24 mouse cellular contexts compared by ENCODE assay signal in genomic region chr4:132427493-132427892, GRCm38 (mm10). TPM values are rescaled to one million over a fixed set of nuclear protein-coding genes. Genes with fewer than 3 reads are reported as not detected.
DNase-seq lines count a peak whose midpoint lies in the region; ATAC-seq and TF ChIP-seq lines count a peak whose summit lies in the region.
"Had no signal": no experiment of that assay in that cellular context is flagged by ENCODE, and none has a peak within 500 bp of the region (broad histone marks: within the 10 kb centered on the region; RNA-seq: fewer than 3 reads in every experiment).

No protein-coding gene starts in this region.

- no peaks in the 10 kb centered on the region for H3K9me3 ChIP-seq in heart, embryonic 11.5 days (replicated peaks; ENCODE audit: control insufficient read depth, low read length)
- H3K9me3 ChIP-seq in MEL (replicated peaks; ENCODE audit: insufficient read depth, low read length) = no peaks in the 10 kb centered on the region
- H3K9me3 ChIP-seq in liver, embryonic 16.5 days (replicated peaks; ENCODE audit: control insufficient read depth, low read length) = peaks cover 3% of the 10 kb centered on the region; the same call in 1 of the 2 replicates
- H3K9me3 ChIP-seq: embryonic facial prominence, embryonic 12.5 days; limb, embryonic 13.5 days; lung, embryonic 15.5 days; midbrain, embryonic 13.5 days; neural tube, embryonic 13.5 days had no signal

- 0 out of 2 replicates have a peak overlapping the region, but pooled peaks have one; percentile 52 for H3K27ac ChIP-seq in heart, embryonic 11.5 days (ENCODE audit: low read depth, low read length)
- H3K27ac ChIP-seq in MEL (ENCODE audit: control insufficient read depth, low read depth, low read length) = peak overlapping the region; percentile 59
- peak overlapping the region; percentile 90 for H3K27ac ChIP-seq in liver, embryonic 16.5 days (ENCODE audit: low read length)
- no peak overlapping the region for H3K27ac ChIP-seq in cerebellum, adult 2 months (ENCODE audit: insufficient read depth, low read length)
- H3K27ac ChIP-seq: embryonic facial prominence, embryonic 12.5 days; layer of hippocampus, adult 2 months; limb, embryonic 13.5 days; lung, embryonic 15.5 days; midbrain, embryonic 13.5 days; neural tube, embryonic 13.5 days had no signal

- ATAC-seq in heart, embryonic 11.5 days (replicated peaks; ENCODE audit: insufficient number of reproducible peaks, low FRiP score, low TSS enrichment) = no peak
- ATAC-seq in erythroid progenitor cell, adult 5-6 weeks (replicated peaks; ENCODE audit: low FRiP score, poor library complexity, severe bottlenecking) = peak; percentile 53
- ATAC-seq in liver, embryonic 16.5 days (ENCODE audit: low read depth) = peak; percentile 40
- ATAC-seq: activated CD4-positive, CD25-positive, alpha-beta regulatory T cell, adult 4 months; CD4-positive, CD25-positive, alpha-beta regulatory T cell, adult 4 months; forebrain, postnatal 0 days; midbrain, embryonic 13.5 days had no signal

- H3K27me3 ChIP-seq in heart, embryonic 11.5 days (ENCODE audit: control insufficient read depth, insufficient read depth, low read length) = no peaks in the 10 kb centered on the region
- no peaks in the 10 kb centered on the region for H3K27me3 ChIP-seq in MEL (ENCODE audit: control insufficient read depth in 1 of 2, insufficient read depth in 2 of 2, low read length in 2 of 2)
- peaks cover 2% of the 10 kb centered on the region; the same call in 1 of the 2 replicates for H3K27me3 ChIP-seq in liver, embryonic 16.5 days (ENCODE audit: control insufficient read depth, insufficient read depth, low read depth, low read length)
- no peaks in the 10 kb centered on the region for H3K27me3 ChIP-seq in cerebellum, adult 2 months (ENCODE audit: control insufficient read depth, insufficient read depth, low read length)
- H3K27me3 ChIP-seq: embryonic facial prominence, embryonic 12.5 days; limb, embryonic 13.5 days; lung, embryonic 15.5 days; midbrain, embryonic 13.5 days; neural tube, embryonic 13.5 days had no signal

- no peaks in the 10 kb centered on the region; the same call in 1 of the 2 replicates for H3K79me2 ChIP-seq in MEL (ENCODE audit: control insufficient read depth, insufficient read depth, low read length, poor library complexity)

- no peaks in the 10 kb centered on the region for H3K36me3 ChIP-seq in heart, embryonic 11.5 days (ENCODE audit: control insufficient read depth, insufficient read depth, low read length)
- H3K36me3 ChIP-seq in MEL (ENCODE audit: control insufficient read depth in 1 of 2, insufficient read depth in 2 of 2, low read length in 2 of 2) = peaks cover 0 to 30% of the 10 kb centered on the region in 2 experiments; a peak in 2 of 4 replicates
- no peaks in the 10 kb centered on the region for H3K36me3 ChIP-seq in liver, embryonic 16.5 days (ENCODE audit: control insufficient read depth, insufficient read depth)
- H3K36me3 ChIP-seq: embryonic facial prominence, embryonic 12.5 days; limb, embryonic 13.5 days; lung, embryonic 15.5 days; midbrain, embryonic 13.5 days; neural tube, embryonic 13.5 days had no signal

- TF ChIP-seq CTCF in MEL (IDR thresholded peaks at IDR 0.05 in 2 of 3, conservative IDR thresholded peaks at IDR 0.05 in 1 of 3; ENCODE audit: control insufficient read depth in 1 of 3, insufficient read depth in 1 of 3, low read depth in 2 of 3, low read length in 3 of 3, poor library complexity in 1 of 3, severe bottlenecking in 1 of 3) = no peak
- TF ChIP-seq CTCF in cerebellum, adult 2 months (IDR thresholded peaks at IDR 0.05; ENCODE audit: borderline replicate concordance, insufficient read depth, low read depth, low read length) = no peak

- WGBS in heart, embryonic 11.5 days (ENCODE audit: insufficient replicate concordance) = 71% methylated on average over 4 of the region's 4 CpGs
- WGBS in liver, embryonic 16.5 days (ENCODE audit: insufficient replicate concordance) = 52% methylated on average over 4 of the region's 4 CpGs
- WGBS in cerebellum, adult 2 months = 66% methylated on average over 4 of the region's 4 CpGs

- DNase-seq in heart, adult 11 months = no peak
- DNase-seq in MEL (ENCODE audit: low read depth, low spot score) = no peak
- DNase-seq in adrenal gland, postnatal 10 days = no peak
- DNase-seq in spleen, postnatal 36 days (ENCODE audit: low spot score in 2 of 2) = no peak
- DNase-seq in cerebellum, adult 2 months = no peak
- DNase-seq: cerebellum, adult 9-11 months; forebrain, postnatal 0 days; gastrocnemius, postnatal 36 days; kidney, adult 18-20 months; kidney, postnatal 10 days; layer of hippocampus, postnatal 36 days; right cerebral cortex, adult 18-20 months; thymus, postnatal 4 days had no signal

- no peak for TF ChIP-seq POLR2A in MEL (IDR thresholded peaks at IDR 0.05; ENCODE audit: control insufficient read depth in 1 of 2, insufficient read depth in 1 of 2, low read depth in 1 of 2, low read length in 2 of 2, poor library complexity in 1 of 2)
- no peak for TF ChIP-seq POLR2A in cerebellum, adult 2 months (IDR thresholded peaks at IDR 0.05; ENCODE audit: borderline replicate concordance, insufficient read depth, low read length)

- peaks cover 9% of the 10 kb centered on the region; the same call in 1 of the 2 replicates for H3K4me1 ChIP-seq in heart, embryonic 11.5 days (ENCODE audit: control insufficient read depth, insufficient read depth, low read length)
- H3K4me1 ChIP-seq in MEL (ENCODE audit: control insufficient read depth in 1 of 2, insufficient read depth in 2 of 2, low read length in 2 of 2) = peaks cover 10 to 36% of the 10 kb centered on the region in 2 experiments; a peak in 3 of 4 replicates
- H3K4me1 ChIP-seq in liver, embryonic 16.5 days (ENCODE audit: control insufficient read depth, low read depth, low read length) = peaks cover 42% of the 10 kb centered on the region
- no peaks in the 10 kb centered on the region for H3K4me1 ChIP-seq in cerebellum, adult 2 months (ENCODE audit: control insufficient read depth, insufficient read depth, low read length)
- H3K4me1 ChIP-seq: embryonic facial prominence, embryonic 12.5 days; limb, embryonic 13.5 days; lung, embryonic 15.5 days; neural tube, embryonic 13.5 days had no signal

- no peak for TF ChIP-seq RAD21 in MEL (IDR thresholded peaks at IDR 0.05; ENCODE audit: low read depth, low read length)

- 0 out of 2 replicates have a peak overlapping the region, but pooled peaks have one; percentile 1 for H3K4me2 ChIP-seq in heart, embryonic 11.5 days
- H3K4me2 ChIP-seq in liver, embryonic 16.5 days (ENCODE audit: low read depth, low read length) = peak overlapping the region; percentile 61
- H3K4me2 ChIP-seq: embryonic facial prominence, embryonic 12.5 days; limb, embryonic 13.5 days; lung, embryonic 15.5 days; midbrain, embryonic 13.5 days; neural tube, embryonic 13.5 days had no signal

- TF ChIP-seq EP300 in MEL (IDR thresholded peaks at IDR 0.05; ENCODE audit: low read depth in 1 of 2, low read length in 2 of 2) = no peak

- H3K9ac ChIP-seq in heart, embryonic 11.5 days (ENCODE audit: low read depth, low read length) = no peak overlapping the region
- H3K9ac ChIP-seq in MEL (ENCODE audit: control insufficient read depth, low read depth, low read length, poor library complexity, severe bottlenecking) = no peak overlapping the region
- peak overlapping the region; percentile 23; the same call in 1 of the 2 replicates for H3K9ac ChIP-seq in liver, embryonic 16.5 days (ENCODE audit: low read depth, low read length)
- H3K9ac ChIP-seq: embryonic facial prominence, embryonic 12.5 days; forebrain, postnatal 0 days; limb, embryonic 13.5 days; lung, embryonic 15.5 days; midbrain, embryonic 13.5 days; neural tube, embryonic 13.5 days had no signal

- H3K4me3 ChIP-seq in heart, embryonic 11.5 days (ENCODE audit: low read depth, low read length) = no peak overlapping the region
- no peak overlapping the region for H3K4me3 ChIP-seq in MEL (ENCODE audit: control insufficient read depth in 1 of 2, insufficient read depth in 1 of 2, low read depth in 2 of 2, low read length in 2 of 2)
- peak overlapping the region; percentile 12 for H3K4me3 ChIP-seq in liver, embryonic 16.5 days (ENCODE audit: low read depth, low read length)
- no peak overlapping the region for H3K4me3 ChIP-seq in cerebellum, adult 2 months (replicated peaks; ENCODE audit: insufficient read depth, low read depth, low read length)
- H3K4me3 ChIP-seq: embryonic facial prominence, embryonic 12.5 days; layer of hippocampus, adult 2 months; limb, embryonic 13.5 days; lung, embryonic 15.5 days; midbrain, embryonic 13.5 days; neural tube, embryonic 13.5 days had no signal

TF ChIP-seq in MEL, 35 proteins besides CTCF, POLR2A, EP300 and RAD21 (continues in another document):
- TF ChIP-seq ELF1 (IDR thresholded peaks at IDR 0.05; ENCODE audit: low read depth, low read length) (no peak), TAL1 (IDR thresholded peaks at IDR 0.05; ENCODE audit: low read length) (no peak), MEF2A (IDR thresholded peaks at IDR 0.05; ENCODE audit: extremely low read depth, insufficient replicate concordance, low read depth, low read length, poor library complexity, severe bottlenecking) (no peak), ZMIZ1 (IDR thresholded peaks at IDR 0.05; ENCODE audit: low read depth, low read length) (no peak), ZC3H11A (IDR thresholded peaks at IDR 0.05; ENCODE audit: low read depth, low read length) (no peak)

RNA-seq across cellular contexts. Expression of gene Phactr4, which starts 5.2 kb away (rescaled TPM):
- 24.5 and 29.1 TPM in 2 replicates for polyA plus RNA-seq in heart, embryonic 11.5 days (2014; fragmentation: Nextera tagmentation; extraction: Ambion mirVana)
- total RNA-seq in MEL (2012; rRNA removed) = 5.6 and 7.2 TPM in 2 replicates
- 10 to 100 TPM; 28.7 to 79.5 TPM for polyA plus RNA-seq in MEL (2012; ENCODE audit: insufficient read depth in 1 of 2, insufficient read length in 2 of 2, low read depth in 1 of 2, low replicate concordance in 2 of 2, missing spikeins in 1 of 2)
- 71.7 and 90.5 TPM in 2 replicates for total RNA-seq in erythroid progenitor cell, adult 5-6 weeks (2015; ENCODE audit: low replicate concordance)
- total RNA-seq in erythroid progenitor cell, adult 5-6 weeks (2017; ENCODE audit: low replicate concordance) = 61.1 and 75.6 TPM in 2 replicates
- 7.6 and 9.9 TPM in 2 replicates for polyA plus RNA-seq in liver, embryonic 16.5 days (2015; fragmentation: Nextera tagmentation; extraction: Ambion mirVana)
- total RNA-seq in adrenal gland, postnatal 10 days (2021) = 10 to 100 TPM; 31.9 to 39.0 TPM
- polyA plus RNA-seq in cerebellum, adult 2 months (2012; rRNA removed) = 10.3 and 10.7 TPM in 2 replicates

RNA-seq across cellular contexts. Expression of gene Med18, which starts 36.2 kb away (rescaled TPM):
- polyA plus RNA-seq in heart, embryonic 11.5 days (2014; fragmentation: Nextera tagmentation; extraction: Ambion mirVana) = 12.4 and 17.4 TPM in 2 replicates
- total RNA-seq in MEL (2012; rRNA removed) = 26.8 and 32.9 TPM in 2 replicates
- polyA plus RNA-seq in MEL (2012; ENCODE audit: insufficient read depth in 1 of 2, insufficient read length in 2 of 2, low read depth in 1 of 2, low replicate concordance in 2 of 2, missing spikeins in 1 of 2) = 10 to 100 TPM in 1 of 2 experiments, not detected in 1; 13.4 TPM
- total RNA-seq in erythroid progenitor cell, adult 5-6 weeks (2015; ENCODE audit: low replicate concordance) = 10.5 and 12.2 TPM in 2 replicates
- total RNA-seq in erythroid progenitor cell, adult 5-6 weeks (2017; ENCODE audit: low replicate concordance) = 5.7 and 16.2 TPM in 2 replicates
- polyA plus RNA-seq in liver, embryonic 16.5 days (2015; fragmentation: Nextera tagmentation; extraction: Ambion mirVana) = 8.2 and 11.4 TPM in 2 replicates
- total RNA-seq in adrenal gland, postnatal 10 days (2021) = 10 to 100 TPM in 1 of 2 experiments, 1 to 10 TPM in 1; 8.2 to 10.6 TPM
- polyA plus RNA-seq in cerebellum, adult 2 months (2012; rRNA removed) = 5.5 and 6.3 TPM in 2 replicates
